20 mouse cellular contexts compared by ENCODE assay signal in the genomic region with DNA sequence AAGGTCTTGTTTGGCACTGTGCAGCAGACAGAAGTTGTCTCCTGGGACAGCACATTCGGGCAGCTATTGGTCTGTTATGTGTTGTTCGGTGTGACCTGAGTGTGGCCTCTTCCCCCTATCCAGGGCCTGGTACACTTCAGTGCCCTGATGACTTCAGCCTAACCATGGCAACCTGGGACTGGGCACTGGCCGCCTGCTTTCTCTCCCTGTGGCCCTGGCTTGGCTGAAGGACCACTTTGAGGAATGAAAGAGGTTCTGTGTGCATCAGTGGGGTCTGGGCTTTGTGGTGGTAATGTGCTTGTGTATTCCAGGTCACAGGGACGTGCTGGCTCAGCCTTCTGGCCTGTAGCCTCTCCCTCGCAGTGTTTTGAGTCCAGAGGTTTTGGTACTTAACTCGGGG. TPM values are rescaled to one million over a fixed set of nuclear protein-coding genes. Genes with fewer than 3 reads are reported as not detected.
A peak's percentile ranks its signal among the peaks of the same experiment; 100 is the strongest.
DNase-seq lines count a peak whose midpoint lies in the region; TF ChIP-seq lines count a peak whose summit lies in the region.
"Had no signal": no experiment of that assay in that cellular context is flagged by ENCODE, and none has a peak within 500 bp of the region (broad histone marks: within the 10 kb centered on the region; RNA-seq: fewer than 3 reads in every experiment).

No protein-coding gene starts in this region.

- H3K27ac ChIP-seq in cortical plate, adult 2 months (ENCODE audit: insufficient read depth, low read length) = peak overlapping the region; percentile 55; the same call in 1 of the 2 replicates
- no peak overlapping the region for H3K27ac ChIP-seq in gastrocnemius, adult 2 months
- H3K27ac ChIP-seq: embryonic facial prominence, embryonic 15.5 days; forebrain, embryonic 12.5 days; limb, embryonic 15.5 days; macrophage had no signal

- no peak overlapping the region for H3K4me3 ChIP-seq in cortical plate, adult 2 months (ENCODE audit: insufficient read depth, low read length)
- H3K4me3 ChIP-seq in gastrocnemius, adult 2 months = no peak overlapping the region
- H3K4me3 ChIP-seq: embryonic facial prominence, embryonic 15.5 days; forebrain, embryonic 12.5 days; limb, embryonic 15.5 days; myocyte had no signal

- H3K4me1 ChIP-seq in cortical plate, adult 2 months (ENCODE audit: control insufficient read depth, insufficient read depth, low read length) = peaks cover 10% of the 10 kb centered on the region
- H3K4me1 ChIP-seq: embryonic facial prominence, embryonic 15.5 days; forebrain, embryonic 12.5 days; limb, embryonic 15.5 days had no signal

- peak; percentile 50 for DNase-seq in cerebellum, adult 11-12 months
- DNase-seq in cerebellum, adult 11 months = no peak
- peak; percentile 47 to 60 for DNase-seq in layer of hippocampus, adult 18-20 months (ENCODE audit: low spot score in 2 of 2)
- DNase-seq in layer of hippocampus, adult 9-10 months (ENCODE audit: low spot score) = no peak
- DNase-seq in left cerebral cortex, postnatal 14 days (ENCODE audit: low spot score in 2 of 2) = peak; percentile 42 to 76
- DNase-seq in gastrocnemius, adult 2 months = no peak
- DNase-seq in spleen, postnatal 14 days (ENCODE audit: low spot score in 2 of 2) = no peak
- DNase-seq: gastrocnemius, postnatal 14 days; heart, postnatal 36 days; kidney, adult 18-20 months; kidney, postnatal 36 days; lung, adult 2 months; thymus, postnatal 4 days had no signal

- intact Hi-C loops in left cerebral cortex, postnatal 14 days (cut with DNase I) = no loop called here
- intact Hi-C loops in gastrocnemius, adult 2 months (cut with DNase I) = no loop called here

- no peak for TF ChIP-seq CTCF in cortical plate, adult 2 months (IDR thresholded peaks at IDR 0.05; ENCODE audit: extremely low read depth, insufficient read depth, low read length)
- TF ChIP-seq CTCF in gastrocnemius, adult 2 months (IDR thresholded peaks at IDR 0.05) = no peak

- no peak for TF ChIP-seq POLR2A in cortical plate, adult 2 months (IDR thresholded peaks at IDR 0.05; ENCODE audit: extremely low read depth, insufficient read depth, low read length)

RNA-seq across cellular contexts. Expression of gene Wfs1, which starts 46.2 kb away (rescaled TPM):
- total RNA-seq in layer of hippocampus, adult 18-20 months (2021) = 100 to 1,000 TPM; 145 to 182 TPM
- 39.5 and 46.2 TPM in 2 replicates for polyA plus RNA-seq in cortical plate, adult 2 months (2012; rRNA removed)
- 100 to 1,000 TPM in 1 of 2 experiments, 10 to 100 TPM in 1; 94.8 to 121 TPM for total RNA-seq in left cerebral cortex, postnatal 14 days (2021)
- 10 to 100 TPM; 49.9 to 86.0 TPM for total RNA-seq in gastrocnemius, adult 2 months (2021)

RNA-seq across cellular contexts. Expression of gene Gm1043, which starts 50.0 kb away (rescaled TPM):
- 10 to 100 TPM; 27.1 to 29.1 TPM for total RNA-seq in layer of hippocampus, adult 18-20 months (2021)
- 18.4 and 20.1 TPM in 2 replicates for polyA plus RNA-seq in cortical plate, adult 2 months (2012; rRNA removed)
- total RNA-seq in left cerebral cortex, postnatal 14 days (2021) = 10 to 100 TPM; 26.0 to 28.3 TPM
- total RNA-seq in gastrocnemius, adult 2 months (2021) = not detected
- total RNA-seq: gastrocnemius, postnatal 14 days; heart, postnatal 36 days had no signal
- polyA plus RNA-seq: heart, embryonic 11.5 days; macrophage; myocyte had no signal

Comparison
In these comparisons a context has a peak if more than half of its experiments do, and no peak if none do; other contexts are left out.
1. DNase-seq: peak in cerebellum, adult 11-12 months (single experiment), layer of hippocampus, adult 18-20 months (2 of 2) and left cerebral cortex, postnatal 14 days (2 of 2); none in cerebellum, adult 11 months (single experiment), layer of hippocampus, adult 9-10 months (single experiment), gastrocnemius, adult 2 months (single experiment) and spleen, postnatal 14 days (0 of 2).
2. RNA of gene Gm1043, which starts 50.0 kb away (total RNA-seq): 27.1 to 29.1 TPM in layer of hippocampus, adult 18-20 months and 26.0 to 28.3 TPM in left cerebral cortex, postnatal 14 days; not detected in gastrocnemius, adult 2 months; every median in the first group is over 10 times any median in the second.